ENCODE assay signal across 8 mouse cellular contexts in the genomic region with DNA sequence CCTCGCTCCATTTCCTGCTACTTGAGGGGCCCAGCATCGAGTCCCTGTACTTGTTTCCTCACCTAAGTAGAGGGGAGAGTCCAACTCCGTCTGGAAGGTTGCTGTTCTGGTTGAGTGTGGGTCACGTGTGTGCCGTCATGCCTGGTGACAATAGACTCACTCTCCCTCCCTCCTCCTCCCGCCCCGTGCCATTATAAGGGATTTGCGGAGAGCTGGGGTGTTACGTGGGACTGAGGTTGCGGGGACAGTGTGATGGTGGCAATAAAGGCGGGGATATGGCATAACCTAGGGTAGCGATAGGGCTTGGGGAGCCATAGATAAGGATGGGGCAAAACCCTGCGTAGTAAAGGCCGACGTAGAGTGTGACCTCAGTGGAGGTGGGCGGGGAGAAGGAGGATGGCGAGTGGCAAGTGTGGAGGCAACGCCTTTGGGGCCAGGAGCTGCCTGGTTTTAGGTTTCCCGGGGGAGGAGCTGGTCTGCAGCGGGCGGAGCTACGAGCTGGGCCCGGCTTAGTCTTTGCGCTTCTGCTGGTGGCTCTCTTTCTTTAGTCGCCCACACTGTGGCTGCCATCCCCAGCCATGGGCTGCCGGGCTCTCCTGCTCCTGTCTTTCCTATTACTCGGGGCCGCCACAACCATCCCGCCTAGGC. TPM values are rescaled to one million over a fixed set of nuclear protein-coding genes. Genes with fewer than 3 reads are reported as not detected.
DNase-seq lines count a peak whose midpoint lies in the region; ATAC-seq and TF ChIP-seq lines count a peak whose summit lies in the region.

No protein-coding gene starts in this region.

- H3K36me3 ChIP-seq in embryonic facial prominence, embryonic 14.5 days (ENCODE audit: control insufficient read depth, insufficient read depth, low read length) = no peaks in the 10 kb centered on the region
- no peaks in the 10 kb centered on the region for H3K36me3 ChIP-seq in limb, embryonic 14.5 days (ENCODE audit: control insufficient read depth, insufficient read depth, low read length)
- H3K36me3 ChIP-seq in midbrain, postnatal 0 days (ENCODE audit: insufficient read depth, low read length) = no peaks in the 10 kb centered on the region

- ATAC-seq in embryonic facial prominence, embryonic 14.5 days (ENCODE audit: low read depth) = peak; percentile 91
- ATAC-seq in limb, embryonic 14.5 days (ENCODE audit: low FRiP score, low read depth) = peak; percentile 79
- ATAC-seq in midbrain, postnatal 0 days (ENCODE audit: low FRiP score) = peak; percentile 91

- H3K4me3 ChIP-seq in embryonic facial prominence, embryonic 14.5 days (ENCODE audit: low read depth, low read length) = peak overlapping the region; percentile 47
- peak overlapping the region; percentile 66 for H3K4me3 ChIP-seq in limb, embryonic 14.5 days (replicated peaks; ENCODE audit: low read length)
- peak overlapping the region; percentile 49 for H3K4me3 ChIP-seq in midbrain, postnatal 0 days (ENCODE audit: low read depth, low read length)

- 0 out of 2 replicates have a peak, but pooled peaks cover 6% of the 10 kb centered on the region for H3K4me1 ChIP-seq in embryonic facial prominence, embryonic 14.5 days (ENCODE audit: control insufficient read depth, insufficient read depth, low read length)
- H3K4me1 ChIP-seq in limb, embryonic 14.5 days (ENCODE audit: control insufficient read depth, insufficient read depth, low read length) = peaks cover 16% of the 10 kb centered on the region
- H3K4me1 ChIP-seq in midbrain, postnatal 0 days (ENCODE audit: insufficient read depth, low read length) = 0 out of 2 replicates have a peak, but pooled peaks cover 4% of the 10 kb centered on the region

- WGBS in embryonic facial prominence, embryonic 14.5 days = under 1% methylated on average over 20 of the region's 29 CpGs
- 0% methylated on average over 24 of the region's 29 CpGs for WGBS in limb, embryonic 14.5 days
- under 1% methylated on average over 29 of the region's 29 CpGs for WGBS in midbrain, postnatal 0 days

- H3K9ac ChIP-seq in embryonic facial prominence, embryonic 14.5 days (ENCODE audit: low read depth, low read length) = peak overlapping the region; percentile 79
- peak overlapping the region; percentile 71 for H3K9ac ChIP-seq in limb, embryonic 14.5 days (ENCODE audit: low read depth, low read length, severe bottlenecking)
- peak overlapping the region; percentile 81 for H3K9ac ChIP-seq in midbrain, postnatal 0 days (replicated peaks; ENCODE audit: low read length, poor library complexity, severe bottlenecking)

- peak; percentile 96 for DNase-seq in 3T3-L1 (ENCODE audit: low read depth, low spot score)
- peak; percentile 33 to 56 for DNase-seq in adrenal gland, postnatal 4 days (ENCODE audit: low spot score in 2 of 2)
- DNase-seq in embryonic facial prominence, embryonic 14.5 days (ENCODE audit: low spot score) = peak; percentile 96
- DNase-seq in heart, adult 8-10 months (ENCODE audit: low spot score) = peak; percentile 92
- peak; percentile 94 for DNase-seq in kidney, adult 9 months
- peak; percentile 88 for DNase-seq in limb, embryonic 14.5 days (ENCODE audit: low spot score)
- DNase-seq in midbrain, postnatal 0 days (ENCODE audit: low spot score) = peak; percentile 94
- peak; percentile 86 for DNase-seq in spleen, postnatal 14 days (ENCODE audit: low spot score in 2 of 2)

- TF ChIP-seq POLR2A in limb, embryonic 14.5 days (IDR thresholded peaks at IDR 0.05; ENCODE audit: borderline replicate concordance, extremely low read depth, insufficient read depth, insufficient read length) = 0 out of 2 replicates have a peak, but pooled peaks have one; percentile 20

- peak overlapping the region; percentile 69 for H3K4me2 ChIP-seq in embryonic facial prominence, embryonic 14.5 days (ENCODE audit: low read depth, low read length)
- peak overlapping the region; percentile 71 for H3K4me2 ChIP-seq in limb, embryonic 14.5 days (replicated peaks; ENCODE audit: low read depth, low read length, severe bottlenecking)
- peak overlapping the region; percentile 80 for H3K4me2 ChIP-seq in midbrain, postnatal 0 days (ENCODE audit: low read depth, low read length, poor library complexity, severe bottlenecking)

- H3K27me3 ChIP-seq in embryonic facial prominence, embryonic 14.5 days (replicated peaks; ENCODE audit: control insufficient read depth, insufficient read depth, low read length) = no peaks in the 10 kb centered on the region
- no peaks in the 10 kb centered on the region for H3K27me3 ChIP-seq in limb, embryonic 14.5 days (ENCODE audit: control insufficient read depth, insufficient read depth, low read length)
- H3K27me3 ChIP-seq in midbrain, postnatal 0 days (ENCODE audit: insufficient read depth, low read length) = no peaks in the 10 kb centered on the region

- H3K9me3 ChIP-seq in embryonic facial prominence, embryonic 14.5 days (ENCODE audit: control insufficient read depth, low read length) = no peaks in the 10 kb centered on the region
- H3K9me3 ChIP-seq in limb, embryonic 14.5 days (ENCODE audit: control insufficient read depth, low read length) = no peaks in the 10 kb centered on the region
- no peaks in the 10 kb centered on the region for H3K9me3 ChIP-seq in midbrain, postnatal 0 days (ENCODE audit: low read length)

- peak overlapping the region; percentile 97 for H3K27ac ChIP-seq in embryonic facial prominence, embryonic 14.5 days (replicated peaks; ENCODE audit: low read depth, low read length)
- H3K27ac ChIP-seq in limb, embryonic 14.5 days (replicated peaks; ENCODE audit: low read depth, low read length) = peak overlapping the region; percentile 96
- peak overlapping the region; percentile 94 for H3K27ac ChIP-seq in midbrain, postnatal 0 days (ENCODE audit: low read depth, low read length)

- peak; percentile 1; the same call in 1 of the 2 replicates for TF ChIP-seq CTCF in midbrain, postnatal 0 days (IDR thresholded peaks at IDR 0.05)

RNA-seq across cellular contexts. Expression of gene Prcp, which starts 0.6 kb away (rescaled TPM):
- total RNA-seq in adrenal gland, postnatal 4 days (2021) = 10 to 100 TPM; 20.2 to 22.8 TPM
- 30.6 and 32.2 TPM in 2 replicates for polyA plus RNA-seq in embryonic facial prominence, embryonic 14.5 days (2014; fragmentation: Nextera tagmentation; extraction: Ambion mirVana)
- 10 to 100 TPM in 2 of 4 experiments, 1 to 10 TPM in 2; 6.4 to 11.4 (median 9.2) TPM for total RNA-seq in heart, adult 8-10 months (2022)
- polyA plus RNA-seq in limb, embryonic 14.5 days (2012; rRNA removed) = 26.6 and 27.0 TPM in 2 replicates
- polyA plus RNA-seq in limb, embryonic 14.5 days (2014; fragmentation: Nextera tagmentation; extraction: Ambion mirVana) = 26.3 and 28.6 TPM in 2 replicates
- total RNA-seq in midbrain, postnatal 0 days (2014; rRNA removed) = 20.1 and 22.1 TPM in 2 replicates
- polyA plus RNA-seq in midbrain, postnatal 0 days (2015; fragmentation: Nextera tagmentation; extraction: Ambion mirVana) = 12.8 and 14.3 TPM in 2 replicates

RNA-seq across cellular contexts. Expression of gene Ddias, which starts 0.8 kb away (rescaled TPM):
- 1 to 10 TPM; 4.9 to 5.1 TPM for total RNA-seq in adrenal gland, postnatal 4 days (2021)
- polyA plus RNA-seq in embryonic facial prominence, embryonic 14.5 days (2014; fragmentation: Nextera tagmentation; extraction: Ambion mirVana) = 10.5 and 10.9 TPM in 2 replicates
- total RNA-seq in heart, adult 8-10 months (2022) = under 1 TPM; 0.16 to 0.41 (median 0.33) TPM
- 3.1 and 4.4 TPM in 2 replicates for polyA plus RNA-seq in limb, embryonic 14.5 days (2012; rRNA removed)
- polyA plus RNA-seq in limb, embryonic 14.5 days (2014; fragmentation: Nextera tagmentation; extraction: Ambion mirVana) = 11.5 and 12.1 TPM in 2 replicates
- 3.4 and 3.7 TPM in 2 replicates for total RNA-seq in midbrain, postnatal 0 days (2014; rRNA removed)
- 2.2 and 2.4 TPM in 2 replicates for polyA plus RNA-seq in midbrain, postnatal 0 days (2015; fragmentation: Nextera tagmentation; extraction: Ambion mirVana)

Comparison
In these comparisons a context has a peak if more than half of its experiments do, and no peak if none do; other contexts are left out.
1. Peak in every context shown above with its lines: DNase-seq, ATAC-seq, H3K4me3 ChIP-seq and H3K27ac ChIP-seq.
2. DNase-seq: peak in every context shown above with its lines; median percentile 96 in 3T3-L1; 96 in embryonic facial prominence, embryonic 14.5 days; 94 in kidney, adult 9 months; 94 in midbrain, postnatal 0 days; 92 in heart, adult 8-10 months; 88 in limb, embryonic 14.5 days; 86 in spleen, postnatal 14 days; 44 in adrenal gland, postnatal 4 days.